Mouse (Mus musculus) cerebellum, adult 11 months (tissue): ENCODE data around the gene Tmtc4.

Experiments
- DNase-seq: peaks from one replicate; pipeline ENCODE4 v3.0.0; 2022

Gene Tmtc4

DNA sequence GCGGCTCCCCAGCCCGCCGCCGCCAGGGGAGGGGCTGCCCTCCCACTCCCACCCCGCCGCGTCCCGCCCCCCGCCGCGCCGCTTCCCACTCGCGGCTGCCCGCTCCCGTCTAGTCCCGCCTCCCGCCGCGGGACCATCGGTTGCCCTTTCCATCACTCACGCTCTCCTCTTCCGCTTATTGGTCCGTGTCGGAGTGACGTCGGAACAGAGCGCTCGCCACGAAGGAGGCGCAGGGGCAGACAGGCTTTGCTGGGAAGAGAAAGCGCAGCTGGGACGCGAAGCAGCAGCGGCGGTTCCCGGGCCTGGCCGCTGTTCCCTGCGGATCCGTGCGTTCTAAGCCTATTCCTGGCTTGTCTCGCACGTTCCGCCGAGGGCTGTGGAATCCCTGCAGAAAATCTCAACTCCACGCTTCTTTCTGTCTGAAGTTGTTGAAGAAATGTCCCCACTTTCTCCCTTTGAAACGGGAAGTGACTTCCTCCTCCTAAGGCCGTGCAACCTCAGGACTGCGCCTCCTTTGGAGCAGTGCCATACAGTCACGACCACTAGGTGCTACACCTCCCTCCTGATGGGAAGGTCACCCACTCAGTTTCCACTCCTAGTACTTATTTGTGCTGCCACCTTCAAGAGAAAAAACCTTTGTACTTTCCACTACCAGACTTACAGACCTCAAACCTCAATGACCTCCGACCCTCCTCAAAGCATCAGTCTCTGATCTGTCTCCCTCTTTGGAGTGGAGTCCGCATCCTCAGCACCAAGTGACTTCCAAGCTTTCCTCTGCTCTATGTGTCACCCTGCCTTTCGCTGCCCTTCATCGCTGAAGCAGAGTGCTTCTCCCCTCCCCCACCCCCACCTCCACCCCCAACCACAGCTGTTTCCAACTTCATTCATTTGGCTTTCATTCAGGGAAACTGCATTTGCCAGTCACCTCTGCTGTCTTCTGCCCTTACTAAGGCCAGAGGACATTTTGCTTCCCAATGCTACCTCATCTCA is at the start of gene Tmtc4:
Tmtc4 (minus strand) TSS at position 810 of the 990 bp plus-strand sequence.
- DNase-seq, result peak; percentile 92

DNA sequence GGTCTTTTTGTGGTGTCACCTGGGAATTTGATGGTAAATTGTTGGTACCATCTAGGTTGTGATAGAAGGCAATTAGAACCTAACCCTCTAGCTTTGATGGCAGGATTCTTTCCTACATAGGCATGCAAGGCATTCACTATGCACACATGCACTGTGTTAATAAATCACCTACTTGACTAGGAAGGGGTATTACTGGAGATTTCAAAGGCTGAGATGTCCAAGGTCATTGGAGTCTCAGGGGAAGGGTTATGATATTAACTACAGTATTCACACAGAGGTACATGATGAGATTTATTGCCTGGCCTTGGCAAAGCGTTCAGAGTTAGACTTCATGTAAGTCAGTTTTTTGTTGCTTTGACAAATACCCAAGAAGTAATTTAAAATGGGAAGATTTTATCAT is 48.6 kb upstream of the Tmtc4 start:
- DNase-seq, result no peak

DNA sequence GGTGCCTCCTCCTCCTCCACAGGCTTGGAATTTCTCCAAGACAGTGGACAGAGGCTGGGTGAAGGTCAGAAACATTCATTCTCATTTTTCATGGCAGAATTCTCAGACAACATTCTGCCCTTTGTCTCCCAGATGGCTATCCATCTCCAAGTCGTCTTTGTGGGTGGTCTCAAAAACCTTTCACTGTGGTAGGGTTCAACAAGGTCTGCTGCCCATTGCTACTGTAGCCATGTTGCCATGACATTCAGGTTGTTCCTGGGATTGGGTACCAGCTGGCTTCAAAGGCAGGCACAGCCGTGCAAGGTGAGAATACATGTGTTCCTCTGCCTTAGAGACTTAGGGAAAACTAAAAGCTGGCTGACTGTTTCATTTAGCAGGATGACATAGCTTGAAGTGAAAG is 44.0 kb upstream of the Tmtc4 start:
- DNase-seq, result no peak

DNA sequence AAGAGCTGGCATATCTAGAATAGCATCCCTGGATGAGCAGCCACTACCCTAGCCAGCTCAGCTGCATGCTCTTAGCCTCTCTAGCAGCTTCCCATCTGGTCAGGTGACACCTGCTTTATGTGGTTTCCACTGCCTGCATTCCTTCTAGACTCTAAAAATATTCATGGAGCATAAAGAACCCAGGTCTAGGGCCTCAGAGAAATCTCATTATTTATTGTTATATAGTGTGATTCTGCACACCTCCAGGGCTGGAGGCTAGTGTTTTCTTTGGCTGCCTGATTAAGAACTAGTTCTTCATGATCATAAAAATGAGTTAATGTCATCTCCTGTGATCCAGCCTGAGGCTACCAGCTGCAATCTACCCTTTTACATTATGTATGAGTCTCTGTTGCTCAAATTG is 39.1 kb upstream of the Tmtc4 start:
- no peak for DNase-seq

GRCm38 (mm10) chr14:123016310-123016709 is 32.5 kb upstream of the Tmtc4 start:
- no peak for DNase-seq

DNA sequence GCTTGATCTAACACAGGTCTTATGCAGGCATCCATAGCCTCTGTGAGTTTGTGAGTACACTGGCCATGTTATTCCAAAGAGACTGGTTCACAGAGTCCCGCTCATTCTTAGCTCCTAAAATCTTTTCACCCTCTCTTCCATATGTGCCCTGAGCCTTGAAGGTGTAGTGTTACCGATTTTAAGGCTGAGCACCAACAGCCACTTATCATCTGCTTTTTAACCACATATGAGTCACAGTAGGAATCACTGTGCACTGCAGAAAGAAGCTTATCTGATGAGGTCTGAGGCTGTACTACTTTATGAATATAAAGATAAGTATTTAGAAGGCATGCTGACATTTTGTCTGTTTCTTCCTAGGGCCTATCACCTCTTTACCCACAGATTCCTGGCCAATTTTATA is 31.9 kb upstream of the Tmtc4 start:
- no peak for DNase-seq

GRCm38 (mm10) chr14:123009108-123010018 is 25.5 kb upstream of the Tmtc4 start:
- no peak for DNase-seq

DNA sequence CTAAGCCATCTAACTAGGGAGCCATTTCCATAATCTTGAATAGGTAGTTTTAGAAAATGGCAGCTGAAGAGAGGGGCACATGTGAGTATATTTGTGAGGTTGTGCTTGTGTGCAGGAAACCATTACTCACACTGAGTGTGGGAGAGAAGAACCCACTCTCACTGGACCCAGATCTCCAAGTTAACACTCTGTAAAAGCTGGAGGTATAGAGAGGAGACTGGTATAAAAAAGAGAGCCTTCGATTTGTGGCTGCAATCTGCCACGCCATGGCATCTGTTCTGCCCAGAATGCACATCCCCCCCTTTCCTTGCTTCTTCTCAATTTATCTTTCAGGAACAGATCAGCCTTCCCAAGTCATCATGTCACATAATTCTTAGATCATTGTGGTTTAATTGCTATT is 24.8 kb upstream of the Tmtc4 start:
- no peak for DNase-seq

GRCm38 (mm10) chr14:123003715-123004114 is 19.9 kb upstream of the Tmtc4 start:
- DNase-seq, result no peak

GRCm38 (mm10) chr14:123001391-123001790 is 17.6 kb upstream of the Tmtc4 start:
- DNase-seq, result no peak

- DNase-seq, result no peak
Observed at GRCm38 (mm10) chr14:122997465-122997864, 13.6 kb upstream of the Tmtc4 start.

GRCm38 (mm10) chr14:122993935-122994334 is 10.1 kb upstream of the Tmtc4 start:
- DNase-seq, result no peak

GRCm38 (mm10) chr14:122992937-122993336 is 9.1 kb upstream of the Tmtc4 start:
- no peak for DNase-seq

- no peak for DNase-seq
Observed at GRCm38 (mm10) chr14:122990521-122991052, 6.8 kb upstream of the Tmtc4 start.

DNA sequence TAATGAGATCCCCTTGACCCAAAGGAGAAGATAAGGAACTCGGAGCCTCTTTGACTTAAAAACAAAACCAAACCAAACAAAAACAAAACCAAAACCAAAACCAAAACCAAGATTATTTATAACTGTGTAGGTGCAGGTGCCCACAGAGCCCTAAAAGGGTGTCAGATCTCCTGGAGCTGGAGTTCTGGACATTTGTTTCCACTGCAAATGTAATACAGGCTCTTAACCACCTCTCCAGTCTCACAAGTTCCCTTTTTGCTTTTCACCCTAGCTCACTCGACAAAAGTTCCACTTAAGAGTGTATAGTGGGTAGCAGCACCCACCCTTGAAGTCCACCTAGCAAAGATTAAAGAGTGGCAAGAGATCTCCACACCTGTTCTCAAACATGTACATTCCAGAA is 2.6 kb upstream of the Tmtc4 start:
- no peak for DNase-seq

GRCm38 (mm10) chr14:122982571-122983225 is 1.1 kb downstream of the Tmtc4 start:
- DNase-seq, result peak; percentile 90

GRCm38 (mm10) chr14:122981831-122982485 is 1.9 kb downstream of the Tmtc4 start:
- DNase-seq, result no peak

GRCm38 (mm10) chr14:122978871-122979270 is 5.0 kb downstream of the Tmtc4 start:
- DNase-seq, result no peak

- DNase-seq, result no peak
Observed at GRCm38 (mm10) chr14:122977797-122978140, 6.1 kb downstream of the Tmtc4 start.

- no peak for DNase-seq
Observed at GRCm38 (mm10) chr14:122977056-122977796, 6.6 kb downstream of the Tmtc4 start.

DNA sequence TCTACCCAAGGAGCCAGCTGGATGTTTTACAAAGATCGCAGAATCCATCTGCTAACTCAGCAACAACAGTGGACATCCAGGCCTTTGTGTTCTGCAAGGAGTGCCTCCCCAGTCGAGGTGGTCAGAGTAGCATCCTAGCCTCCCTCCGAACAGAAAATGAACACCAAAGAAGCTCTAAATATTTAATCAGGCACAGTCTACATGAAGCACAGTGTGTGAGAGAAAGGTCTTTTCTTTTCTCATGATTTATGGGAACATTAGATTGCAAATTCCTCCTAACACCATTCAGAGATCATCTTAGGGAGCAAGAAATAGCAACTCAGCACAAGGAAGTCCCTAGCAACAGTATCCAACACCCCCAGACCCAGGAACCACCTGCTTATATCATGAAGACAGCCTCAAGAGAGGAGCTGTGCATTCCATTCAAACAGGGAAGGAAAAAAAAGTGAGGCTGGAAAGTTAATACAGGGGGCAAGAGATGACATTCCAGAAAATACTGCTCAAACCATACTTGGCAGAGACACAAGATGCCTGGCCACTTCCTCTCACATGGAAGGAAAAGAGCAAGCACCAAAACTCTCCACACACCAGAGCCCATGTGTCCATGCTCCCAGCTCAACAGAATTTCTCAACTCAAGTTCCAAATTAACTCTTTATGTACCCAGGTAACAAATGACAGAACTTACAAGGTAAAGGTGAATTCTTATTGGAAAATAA is 8.8 kb downstream of the Tmtc4 start:
- no peak for DNase-seq
